Mouse (Mus musculus) embryonic facial prominence, embryonic 15.5 days (tissue): Measurements from ENCODE around the gene Fbrsl1. TPM values are rescaled to one million over a fixed set of nuclear protein-coding genes. Genes with fewer than 3 reads are reported as not detected.
A peak's percentile ranks its signal among the peaks of the same experiment; 100 is the strongest.

Source experiments
- ATAC-seq: fragments of 200-750 bp; cut with Nextera tagmentation; 2 replicates; pipeline ENCODE4 v1.8.0; 2017; ENCODE audit warnings: low read depth, moderate TSS enrichment; ENCODE audit not compliant: insufficient number of reproducible peaks, low FRiP score, low TSS enrichment
- H3K27ac ChIP-seq: fragments of 300-500 bp; sonication (generic); replicated peaks from 2 replicates; pipeline ENCODE4 v1.5.1; 2015; ENCODE audit warnings: mild to moderate bottlenecking, inconsistent platforms
- H3K27me3 ChIP-seq: fragments of 300-500 bp; sonication (generic); 2 replicates; pipeline ENCODE4 v1.6.1; 2015; ENCODE audit warnings: inconsistent platforms
- H3K36me3 ChIP-seq: fragments of 300-500 bp; sonication (generic); 2 replicates; pipeline ENCODE4 v1.6.1; 2015; ENCODE audit warnings: mild to moderate bottlenecking, inconsistent platforms
- H3K4me1 ChIP-seq: fragments of 300-500 bp; sonication (generic); 2 replicates; pipeline ENCODE4 v1.6.1; 2015; ENCODE audit warnings: inconsistent platforms
- H3K4me2 ChIP-seq: fragments of 300-500 bp; sonication (generic); replicated peaks from 2 replicates; pipeline ENCODE4 v1.6.1; 2015; ENCODE audit warnings: mild to moderate bottlenecking, inconsistent platforms
- H3K4me3 ChIP-seq: fragments of 300-500 bp; sonication (generic); replicated peaks from 2 replicates; pipeline ENCODE4 v1.5.1; 2015; ENCODE audit warnings: mild to moderate bottlenecking, inconsistent platforms
- H3K9ac ChIP-seq: fragments of 300-500 bp; sonication (generic); 2 replicates; pipeline ENCODE4 v1.6.1; 2015; ENCODE audit warnings: inconsistent platforms
- H3K9me3 ChIP-seq: fragments of 300-500 bp; sonication (generic); replicated peaks from 2 replicates; pipeline ENCODE4 v1.6.1; 2016; ENCODE audit warnings: inconsistent platforms
- WGBS: fragments of 180-500 bp; shearing (Covaris S2); methylation state at CpG from one replicate; pipeline ENCODE4 v1.1.7; 2015; 5-methylcytosine and 5-hydroxymethylcytosine counted together
- polyA plus RNA-seq: library from polyadenylated mRNA; unstranded; fragments of >200 nt; fragmentation: Nextera tagmentation; extraction: Ambion mirVana; gene quantifications from 2 replicates; pipeline ENCODE4 v1.2.1, GENCODE M21; 2015

Fbrsl1 gene
- polyA plus RNA-seq = 15.1 and 16.0 TPM in 2 replicates

DNA sequence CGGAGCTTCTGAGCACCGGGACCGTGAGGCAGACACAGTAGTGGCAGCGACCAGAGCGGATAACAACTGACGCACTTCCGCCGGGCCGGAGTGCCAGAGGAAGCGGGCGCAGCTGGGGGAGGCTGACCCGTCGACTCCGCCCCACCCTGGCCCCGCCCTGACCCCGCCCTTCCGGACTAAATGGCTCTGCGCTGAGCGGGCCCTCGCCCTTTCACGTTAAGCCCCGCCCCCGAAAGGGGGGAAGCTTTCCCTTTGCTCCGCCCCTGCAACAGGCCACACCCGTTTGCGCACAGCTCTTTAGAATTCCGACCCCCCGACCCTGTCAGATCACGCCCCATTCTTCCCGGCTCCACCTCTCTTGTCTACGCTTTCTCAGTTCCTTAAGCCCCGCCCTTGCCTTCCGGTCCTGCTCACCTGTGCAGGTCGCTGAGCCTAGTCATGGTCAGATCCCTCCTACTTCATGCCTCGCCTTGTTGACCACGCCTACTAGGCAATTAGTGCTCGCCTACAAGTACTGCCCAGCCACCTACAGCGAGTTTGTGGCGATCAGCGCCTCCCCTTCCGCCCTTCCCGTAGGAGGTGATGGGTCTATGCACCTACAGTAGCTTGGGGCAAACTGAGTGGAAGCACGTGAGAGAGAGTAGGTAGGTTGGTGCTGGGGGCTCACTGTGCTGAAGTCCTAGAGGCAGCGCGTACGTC is at the start of gene Fbrsl1:
Gene Fbrsl1 (minus strand): TSS at position 68 of the 699 bp plus-strand sequence.
- peak within 1 kb of the TSS; percentile 68 for H3K27ac ChIP-seq
- H3K4me3 ChIP-seq = peak within 1 kb of the TSS; percentile 92
- H3K9ac ChIP-seq = peak within 1 kb of the TSS; percentile 87
- WGBS = under 1% methylated on average over 45 of the region's 46 CpGs
- no peaks in the 10 kb centered on the region for H3K36me3 ChIP-seq
- H3K9me3 ChIP-seq = no peaks in the 10 kb centered on the region
- H3K4me1 ChIP-seq = peaks cover 25% of the 10 kb centered on the region
- peak within 1 kb of the TSS; percentile 93 for H3K4me2 ChIP-seq
- no peaks in the 10 kb centered on the region for H3K27me3 ChIP-seq
- peak; percentile 97 for ATAC-seq

DNA sequence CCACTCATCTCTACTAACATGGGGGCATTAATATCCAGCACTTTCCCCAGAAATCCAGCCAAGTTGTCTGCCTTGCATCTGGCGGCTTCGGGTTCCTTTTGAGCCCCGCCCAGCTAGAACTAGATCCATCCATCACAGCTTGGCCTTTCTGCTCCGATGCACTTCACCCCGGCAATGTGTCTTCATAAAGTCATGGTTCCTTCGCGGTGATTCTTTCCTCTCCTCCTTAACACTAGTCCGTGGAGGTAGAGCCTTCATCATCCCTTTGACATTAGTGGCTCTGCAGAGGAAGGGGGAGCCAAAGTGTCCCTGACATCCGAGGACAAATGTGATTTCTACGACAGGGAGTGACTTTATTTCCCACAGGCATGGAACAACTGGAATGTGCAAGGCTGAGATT is 49.8 kb upstream of the Fbrsl1 start:
- Histone ChIP-seq H3K9me3 (no peaks in the 10 kb centered on the region), H3K27ac (no peak overlapping the region), H3K4me2 (no peak overlapping the region), H3K27me3 (no peaks in the 10 kb centered on the region), H3K4me1 (peaks cover 13% of the 10 kb centered on the region), H3K9ac (no peak overlapping the region), H3K36me3 (no peaks in the 10 kb centered on the region), H3K4me3 (no peak overlapping the region)
- no peak for ATAC-seq
- WGBS = 60% methylated on average over 10 of the region's 10 CpGs

DNA sequence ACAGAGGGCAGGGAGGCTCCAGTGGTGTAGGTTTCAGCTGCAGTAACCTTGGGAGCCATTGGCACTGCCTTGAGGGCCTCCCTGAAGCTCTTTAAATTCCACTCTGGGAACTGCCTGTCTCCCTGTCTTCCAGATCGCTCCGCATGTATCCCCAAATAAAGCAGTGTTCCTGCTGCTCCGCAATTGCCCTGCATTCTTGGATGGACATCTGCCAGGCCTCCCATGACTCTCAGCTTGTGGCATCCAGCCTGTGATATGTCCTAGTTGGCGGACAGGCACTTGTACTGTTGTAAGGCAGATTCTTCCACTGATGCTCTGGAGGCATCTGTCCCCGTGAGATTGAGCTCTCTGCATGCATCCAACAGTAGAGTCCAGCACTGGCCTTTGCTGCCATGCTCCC is 49.3 kb upstream of the Fbrsl1 start:
- no peaks in the 10 kb centered on the region for H3K9me3 ChIP-seq
- H3K9ac ChIP-seq = no peak overlapping the region
- no peak for ATAC-seq
- no peak overlapping the region for H3K4me2 ChIP-seq
- no peak overlapping the region for H3K4me3 ChIP-seq
- H3K27me3 ChIP-seq = no peaks in the 10 kb centered on the region
- 74% methylated on average over 5 of the region's 5 CpGs for WGBS
- H3K4me1 ChIP-seq = peaks cover 13% of the 10 kb centered on the region
- no peak overlapping the region for H3K27ac ChIP-seq
- H3K36me3 ChIP-seq = no peaks in the 10 kb centered on the region

DNA sequence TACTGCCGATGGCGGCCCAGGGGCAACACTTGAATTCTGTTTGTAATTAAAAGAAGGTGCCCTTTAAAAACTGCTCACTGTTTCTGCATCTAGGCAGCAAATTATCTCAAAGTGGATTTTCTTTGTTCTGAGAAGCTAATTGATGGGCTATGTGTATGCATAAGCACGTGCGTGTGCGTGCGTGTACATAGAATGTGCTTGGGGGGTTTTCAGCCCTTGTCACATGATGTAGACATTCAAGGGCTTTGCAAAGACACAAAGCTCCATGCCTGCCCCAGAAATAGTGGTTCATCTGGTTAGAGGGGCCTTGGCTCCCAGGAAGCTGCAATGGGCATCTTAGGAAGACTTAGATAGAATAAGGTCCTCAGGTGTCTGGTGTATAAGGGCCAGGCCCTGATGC is 46.7 kb upstream of the Fbrsl1 start:
- Histone ChIP-seq H3K4me2 (no peak overlapping the region), H3K27ac (peak overlapping the region; percentile 24; the same call in 1 of the 2 replicates), H3K27me3 (no peaks in the 10 kb centered on the region), H3K36me3 (no peaks in the 10 kb centered on the region), H3K9me3 (no peaks in the 10 kb centered on the region), H3K4me3 (no peak overlapping the region), H3K9ac (no peak overlapping the region), H3K4me1 (peaks cover 13% of the 10 kb centered on the region)
- no peak for ATAC-seq
- 52% methylated on average over 6 of the region's 6 CpGs for WGBS

DNA sequence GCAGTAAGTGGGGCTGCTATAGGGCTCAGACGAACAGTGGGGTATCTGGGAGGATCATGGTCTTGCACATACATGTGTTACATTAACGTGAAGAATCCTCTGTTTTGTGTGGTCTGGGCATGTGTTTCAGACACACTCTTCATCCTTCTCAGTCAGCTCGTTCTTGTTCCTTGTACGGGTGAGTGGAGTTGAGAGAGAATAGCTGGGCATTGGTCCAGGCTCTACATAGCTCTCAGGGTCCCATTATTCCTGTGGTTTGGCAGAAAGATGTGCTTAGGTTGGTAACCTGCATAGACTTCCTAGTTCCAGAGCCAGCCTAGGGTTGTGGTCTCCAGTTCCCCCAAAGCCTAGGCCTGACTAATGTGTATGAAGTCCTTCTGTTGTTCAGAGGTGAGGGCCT is 46.1 kb upstream of the Fbrsl1 start:
- H3K27me3 ChIP-seq = no peaks in the 10 kb centered on the region
- H3K36me3 ChIP-seq = no peaks in the 10 kb centered on the region
- H3K27ac ChIP-seq = 0 out of 2 replicates have a peak overlapping the region, but pooled peaks have one; percentile 24
- no peak overlapping the region for H3K9ac ChIP-seq
- ATAC-seq = no peak
- WGBS = 26% methylated on average over 4 of the region's 4 CpGs
- H3K9me3 ChIP-seq = no peaks in the 10 kb centered on the region
- peaks cover 13% of the 10 kb centered on the region for H3K4me1 ChIP-seq
- no peak overlapping the region for H3K4me2 ChIP-seq
- no peak overlapping the region for H3K4me3 ChIP-seq

DNA sequence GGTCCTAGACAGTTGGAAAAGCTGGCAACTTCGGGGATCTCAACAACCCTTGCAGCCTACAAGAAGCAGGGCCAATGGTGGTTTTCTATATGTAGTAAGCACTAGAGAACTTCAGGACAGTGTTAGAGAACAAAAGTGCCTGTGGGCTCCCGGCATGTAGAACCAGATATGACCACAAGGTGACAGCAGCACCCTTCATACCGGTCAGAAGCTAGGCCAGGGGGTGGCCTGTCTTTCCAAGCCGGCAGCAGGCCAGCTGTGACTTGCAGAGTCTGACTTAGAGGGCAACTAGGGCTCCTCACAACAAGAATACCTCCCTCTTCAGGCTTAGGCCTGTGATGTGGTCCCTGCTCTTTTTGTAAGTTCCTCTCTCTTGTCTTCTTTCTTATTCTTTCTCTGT is 45.5 kb upstream of the Fbrsl1 start:
- H3K27me3 ChIP-seq = no peaks in the 10 kb centered on the region
- H3K9ac ChIP-seq = no peak overlapping the region
- no peak overlapping the region for H3K27ac ChIP-seq
- peaks cover 13% of the 10 kb centered on the region for H3K4me1 ChIP-seq
- H3K36me3 ChIP-seq = no peaks in the 10 kb centered on the region
- H3K4me3 ChIP-seq = no peak overlapping the region
- 5% methylated on average over 4 of the region's 4 CpGs for WGBS
- ATAC-seq = peak; percentile 63; the same call in 1 of the 2 replicates
- no peaks in the 10 kb centered on the region for H3K9me3 ChIP-seq
- H3K4me2 ChIP-seq = no peak overlapping the region

DNA sequence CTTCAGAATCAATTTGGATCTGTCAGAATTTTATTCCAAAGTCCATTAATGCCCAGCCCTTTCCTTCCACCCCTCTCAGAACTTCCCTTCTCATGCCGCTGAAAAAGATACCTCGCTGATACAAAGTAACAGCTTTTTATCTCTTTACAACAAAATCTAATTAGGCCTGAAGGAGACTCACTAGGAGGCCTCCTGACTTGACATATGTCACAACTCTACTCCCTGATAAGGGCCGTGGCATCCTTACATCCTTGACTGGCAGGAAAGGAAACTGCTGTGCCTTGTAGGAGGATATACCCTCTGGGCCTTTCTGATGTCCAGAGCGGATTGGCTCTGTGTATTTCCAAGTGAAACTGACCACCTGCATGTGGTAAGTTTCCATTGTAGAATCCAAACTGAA is 41.3 kb upstream of the Fbrsl1 start:
- WGBS = 43% methylated on average over 4 of the region's 4 CpGs
- H3K27ac ChIP-seq = no peak overlapping the region
- H3K4me2 ChIP-seq = no peak overlapping the region
- H3K9me3 ChIP-seq = no peaks in the 10 kb centered on the region
- peaks cover 13% of the 10 kb centered on the region for H3K4me1 ChIP-seq
- no peak for ATAC-seq
- H3K27me3 ChIP-seq = no peaks in the 10 kb centered on the region
- no peak overlapping the region for H3K9ac ChIP-seq
- no peaks in the 10 kb centered on the region for H3K36me3 ChIP-seq
- H3K4me3 ChIP-seq = no peak overlapping the region

DNA sequence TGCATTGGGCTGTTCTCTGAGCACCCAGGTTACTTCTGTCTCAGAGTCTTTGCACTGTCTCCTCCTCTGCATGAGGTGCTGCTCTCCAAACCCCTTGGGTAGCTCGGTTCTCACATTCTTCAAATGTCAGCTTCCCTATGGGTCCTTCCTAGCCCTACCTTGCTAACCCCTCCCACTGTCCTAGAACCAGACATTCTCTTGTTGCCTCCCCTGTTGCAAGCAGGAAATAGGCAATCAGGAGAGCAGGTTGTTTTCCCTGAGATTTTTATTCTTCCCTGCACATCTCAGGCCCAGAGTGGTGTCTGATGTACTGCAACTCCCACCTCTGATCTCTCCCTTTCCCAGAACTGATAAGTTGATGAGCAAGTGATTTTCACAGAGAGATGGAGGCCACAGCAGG is 39.6 kb upstream of the Fbrsl1 start:
- no peak for ATAC-seq
- no peak overlapping the region for H3K27ac ChIP-seq
- no peaks in the 10 kb centered on the region for H3K27me3 ChIP-seq
- no peaks in the 10 kb centered on the region for H3K9me3 ChIP-seq
- no peak overlapping the region for H3K9ac ChIP-seq
- H3K4me3 ChIP-seq = no peak overlapping the region
- H3K4me2 ChIP-seq = no peak overlapping the region
- 40% methylated on average over 1 of the region's 1 CpGs for WGBS
- no peaks in the 10 kb centered on the region for H3K36me3 ChIP-seq
- peaks cover 6% of the 10 kb centered on the region; the same call in 1 of the 2 replicates for H3K4me1 ChIP-seq

DNA sequence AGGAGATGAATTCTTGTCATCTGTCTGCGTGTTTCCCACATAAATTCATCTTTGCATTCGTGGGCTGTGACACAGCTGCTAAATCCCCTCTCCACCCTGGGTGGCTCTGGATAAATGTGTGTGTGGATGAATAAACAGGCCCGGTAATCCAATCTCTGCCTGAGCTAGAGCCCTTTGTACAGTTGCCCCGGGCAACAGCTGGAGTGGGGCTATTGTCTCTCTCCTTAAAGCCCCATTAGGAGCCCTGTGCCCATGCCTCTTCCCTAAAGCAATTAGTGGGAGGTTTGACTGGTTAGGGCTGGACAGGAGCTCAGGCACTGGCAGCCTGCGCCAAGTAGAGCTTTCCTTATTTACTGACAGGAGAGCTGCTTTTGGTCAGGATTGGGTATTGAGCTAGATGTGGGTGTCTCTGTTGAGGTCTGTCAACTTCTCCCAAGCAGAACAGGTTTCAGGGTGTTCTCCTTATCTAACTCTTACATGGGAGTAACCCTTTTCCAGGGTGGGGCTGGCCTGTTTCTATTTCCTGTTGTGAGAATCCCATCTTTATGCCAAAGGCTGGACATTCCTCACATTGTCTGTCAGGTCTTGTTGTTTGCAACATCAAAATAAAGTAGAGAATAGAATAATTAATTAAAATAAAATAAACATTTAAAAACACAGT is 38.5 kb upstream of the Fbrsl1 start:
- peak; percentile 61 for ATAC-seq
- Histone ChIP-seq H3K4me2 (no peak overlapping the region), H3K27ac (peak overlapping the region; percentile 48; the same call in 1 of the 2 replicates), H3K27me3 (peaks cover 8% of the 10 kb centered on the region), H3K9ac (no peak overlapping the region), H3K4me1 (peaks cover 6% of the 10 kb centered on the region; the same call in 1 of the 2 replicates), H3K36me3 (no peaks in the 10 kb centered on the region), H3K4me3 (no peak overlapping the region), H3K9me3 (no peaks in the 10 kb centered on the region)
- WGBS = 20% methylated on average over 5 of the region's 5 CpGs

DNA sequence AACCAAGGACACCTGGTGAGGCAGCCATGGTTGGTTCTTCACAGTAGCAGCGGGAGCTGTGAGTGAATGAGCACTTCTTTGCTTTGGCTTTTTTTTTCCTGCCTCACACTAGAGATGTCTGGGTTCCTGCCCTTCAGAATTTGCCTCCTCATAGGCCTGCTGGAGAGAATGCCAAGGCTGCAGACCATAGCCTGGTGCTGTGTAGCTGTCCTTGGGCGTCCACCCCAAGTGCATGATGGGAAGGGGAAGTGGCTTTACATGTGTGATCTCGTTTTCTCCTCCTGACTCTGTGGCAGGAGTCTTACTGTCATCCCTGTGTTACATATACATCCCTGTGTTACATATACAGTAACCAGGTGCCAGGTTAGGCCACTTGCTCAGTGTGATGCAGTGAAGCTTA is 36.4 kb upstream of the Fbrsl1 start:
- H3K9ac ChIP-seq = no peak overlapping the region
- no peak overlapping the region for H3K4me2 ChIP-seq
- no peaks in the 10 kb centered on the region for H3K36me3 ChIP-seq
- no peak overlapping the region for H3K4me3 ChIP-seq
- H3K4me1 ChIP-seq = peaks cover 12% of the 10 kb centered on the region; the same call in 1 of the 2 replicates
- H3K27ac ChIP-seq = no peak overlapping the region
- no peaks in the 10 kb centered on the region for H3K9me3 ChIP-seq
- no peak for ATAC-seq
- WGBS = 69% methylated on average over 3 of the region's 3 CpGs
- peaks cover 22% of the 10 kb centered on the region for H3K27me3 ChIP-seq

DNA sequence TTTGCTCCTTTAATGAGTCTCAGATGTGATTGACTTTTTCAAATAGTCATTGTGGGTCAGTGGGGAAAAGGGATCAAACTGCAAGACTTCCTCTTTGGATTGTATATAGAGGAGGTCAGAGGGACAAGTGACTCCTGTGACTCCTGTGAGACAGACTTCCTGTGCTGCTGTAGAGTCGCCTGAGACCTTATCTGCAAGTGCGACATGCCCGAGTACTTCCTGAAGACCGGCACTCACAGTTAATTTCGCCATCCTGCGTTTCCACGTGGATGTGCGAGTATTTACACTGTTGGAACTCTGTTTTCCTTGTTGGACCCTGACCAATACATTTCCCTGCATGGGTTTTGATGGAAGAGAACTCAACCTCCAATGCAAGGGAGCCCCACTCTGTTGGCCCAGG is 30.9 kb upstream of the Fbrsl1 start:
- Histone ChIP-seq H3K27me3 (peaks cover 23% of the 10 kb centered on the region), H3K4me1 (0 out of 2 replicates have a peak, but pooled peaks cover 6% of the 10 kb centered on the region), H3K9ac (no peak overlapping the region), H3K27ac (no peak overlapping the region), H3K36me3 (no peaks in the 10 kb centered on the region), H3K4me2 (no peak overlapping the region), H3K4me3 (no peak overlapping the region), H3K9me3 (no peaks in the 10 kb centered on the region)
- ATAC-seq = no peak
- 48% methylated on average over 8 of the region's 8 CpGs for WGBS
